In the genomic region with DNA sequence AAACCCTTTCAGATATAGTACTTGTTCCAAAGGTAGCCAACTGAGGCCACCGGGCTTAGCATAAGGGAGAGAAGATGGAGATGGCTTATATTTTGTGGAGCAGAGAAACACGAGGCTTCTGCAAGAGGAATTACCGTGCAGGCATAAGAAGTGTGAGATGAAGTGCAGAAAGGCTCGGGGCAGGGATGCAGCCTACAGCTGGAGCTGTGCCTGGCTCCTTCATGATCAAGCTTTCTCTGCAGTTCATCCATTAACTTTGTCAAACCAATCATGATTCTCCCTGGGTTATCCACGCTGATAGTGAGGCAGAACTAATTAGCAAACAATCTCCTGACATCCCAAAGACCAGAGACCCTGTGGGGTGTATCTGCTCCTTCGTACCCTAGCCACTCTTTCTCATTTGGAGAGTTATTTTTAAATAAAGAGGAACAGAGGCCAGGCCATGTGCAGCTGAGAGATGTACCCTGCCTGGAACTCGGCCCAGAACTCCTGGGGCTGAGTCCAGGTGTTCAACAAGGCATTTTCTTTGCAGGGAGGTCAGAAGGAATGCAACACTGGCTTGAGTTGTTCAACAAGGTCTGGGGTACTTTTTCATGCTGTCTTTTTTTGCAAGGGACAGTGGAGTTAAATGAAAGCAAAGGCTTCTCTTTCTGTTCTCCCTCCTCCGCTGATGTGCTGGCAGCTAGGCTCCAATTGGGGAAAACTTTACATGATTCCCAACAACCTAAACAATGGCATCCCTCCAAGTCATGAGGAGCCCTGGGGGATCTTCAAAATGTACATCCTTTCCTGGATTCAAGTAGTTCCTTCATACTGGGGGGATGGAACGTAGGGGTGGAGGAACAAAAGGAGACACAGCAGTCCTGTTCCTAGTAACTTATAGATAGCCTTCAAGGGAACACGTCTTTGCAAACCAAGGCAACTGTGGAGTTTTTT, we compare ENCODE assay signal across 9 mouse cellular contexts.
A peak's percentile ranks its signal among the peaks of the same experiment; 100 is the strongest.
DNase-seq lines count a peak whose midpoint lies in the region; ATAC-seq lines count a peak whose summit lies in the region.
"Had no signal": no experiment of that assay in that cellular context is flagged by ENCODE, and none has a peak within 500 bp of the region (broad histone marks: within the 10 kb centered on the region; RNA-seq: fewer than 3 reads in every experiment).

No protein-coding gene starts in this region.

- peak overlapping the region; percentile 30 to 50; a peak in 2 of 4 replicates for H3K27ac ChIP-seq in heart, embryonic 14.5 days (replicated peaks in 1 of 2; ENCODE audit: control insufficient read depth in 1 of 2, insufficient read depth in 1 of 2, low read depth in 2 of 2, low read length in 2 of 2)
- H3K27ac ChIP-seq in limb, embryonic 11.5 days (replicated peaks; ENCODE audit: low read depth, low read length) = no peak overlapping the region
- no peak overlapping the region for H3K27ac ChIP-seq in forebrain, embryonic 14.5 days (ENCODE audit: low read depth, low read length)
- H3K27ac ChIP-seq: liver, embryonic 13.5 days had no signal

- H3K4me3 ChIP-seq in heart, embryonic 14.5 days (ENCODE audit: control insufficient read depth in 1 of 2, insufficient read depth in 1 of 2, low read depth in 1 of 2, low read length in 2 of 2) = no peak overlapping the region
- H3K4me3 ChIP-seq in limb, embryonic 11.5 days (ENCODE audit: low read depth, low read length) = no peak overlapping the region
- no peak overlapping the region for H3K4me3 ChIP-seq in forebrain, embryonic 14.5 days (ENCODE audit: low read depth, low read length)
- H3K4me3 ChIP-seq: liver, embryonic 13.5 days; megakaryocyte, embryonic 14.5 days had no signal

- peaks cover 12 to 15% of the 10 kb centered on the region in 2 experiments for H3K4me1 ChIP-seq in heart, embryonic 14.5 days (ENCODE audit: control insufficient read depth in 2 of 2, insufficient read depth in 2 of 2, low read length in 2 of 2)
- H3K4me1 ChIP-seq in limb, embryonic 11.5 days (ENCODE audit: control insufficient read depth, insufficient read depth, low read length) = no peaks in the 10 kb centered on the region; the same call in 1 of the 2 replicates
- no peaks in the 10 kb centered on the region for H3K4me1 ChIP-seq in forebrain, embryonic 14.5 days (ENCODE audit: control insufficient read depth, insufficient read depth, low read length)
- H3K4me1 ChIP-seq: liver, embryonic 13.5 days had no signal

- peak; percentile 39; the same call in 1 of the 2 replicates for ATAC-seq in heart, embryonic 14.5 days (ENCODE audit: insufficient number of reproducible peaks, insufficient read depth, low FRiP score, low read depth)
- ATAC-seq in limb, embryonic 11.5 days (ENCODE audit: insufficient number of reproducible peaks, low FRiP score, low TSS enrichment, low read depth) = peak; percentile 54; the same call in 1 of the 2 replicates
- no peak for ATAC-seq in forebrain, embryonic 14.5 days

- H3K36me3 ChIP-seq in heart, embryonic 14.5 days (ENCODE audit: control insufficient read depth, insufficient read depth, low read length) = no peaks in the 10 kb centered on the region
- H3K36me3 ChIP-seq in limb, embryonic 11.5 days (ENCODE audit: control insufficient read depth, insufficient read depth, low read length) = no peaks in the 10 kb centered on the region
- H3K36me3 ChIP-seq in forebrain, embryonic 14.5 days (ENCODE audit: control insufficient read depth, insufficient read depth, low read length) = no peaks in the 10 kb centered on the region
- H3K36me3 ChIP-seq: liver, embryonic 13.5 days had no signal

- no peaks in the 10 kb centered on the region for H3K9me3 ChIP-seq in heart, embryonic 14.5 days (ENCODE audit: control insufficient read depth, low read length)
- H3K9me3 ChIP-seq in limb, embryonic 11.5 days (ENCODE audit: control insufficient read depth, low read length) = no peaks in the 10 kb centered on the region
- no peaks in the 10 kb centered on the region for H3K9me3 ChIP-seq in forebrain, embryonic 14.5 days (replicated peaks; ENCODE audit: control insufficient read depth, low read length)
- H3K9me3 ChIP-seq: liver, embryonic 13.5 days; megakaryocyte, embryonic 14.5 days had no signal

- peak; percentile 4 to 5 for DNase-seq in kidney, adult 8-10 months
- no peak for DNase-seq in kidney, postnatal 14 days
- DNase-seq in forelimb bud, embryonic 11.5 days (ENCODE audit: low read depth, low spot score) = peak; percentile 51
- DNase-seq in limb, embryonic 11.5 days (ENCODE audit: low spot score) = peak; percentile 32
- DNase-seq in cerebellum, postnatal 4 days (ENCODE audit: low spot score in 2 of 2) = no peak
- no peak for DNase-seq in forebrain, embryonic 14.5 days (ENCODE audit: low spot score)
- DNase-seq: liver, embryonic 13.5 days had no signal

- WGBS in heart, embryonic 14.5 days = 37% methylated on average over 10 of the region's 10 CpGs
- 59% methylated on average over 10 of the region's 10 CpGs for WGBS in limb, embryonic 11.5 days
- 64% methylated on average over 10 of the region's 10 CpGs for WGBS in forebrain, embryonic 14.5 days

- 0 out of 2 replicates have a peak overlapping the region, but pooled peaks have one; percentile 1 for H3K4me2 ChIP-seq in heart, embryonic 14.5 days (ENCODE audit: low read length)
- no peak overlapping the region for H3K4me2 ChIP-seq in limb, embryonic 11.5 days (ENCODE audit: low read depth, severe bottlenecking)
- no peak overlapping the region for H3K4me2 ChIP-seq in forebrain, embryonic 14.5 days (ENCODE audit: low read length)
- H3K4me2 ChIP-seq: liver, embryonic 13.5 days had no signal

- no peaks in the 10 kb centered on the region for H3K27me3 ChIP-seq in heart, embryonic 14.5 days (ENCODE audit: control insufficient read depth, insufficient read depth, low read length)
- no peaks in the 10 kb centered on the region for H3K27me3 ChIP-seq in limb, embryonic 11.5 days (ENCODE audit: control insufficient read depth, insufficient read depth, low read length)
- no peaks in the 10 kb centered on the region for H3K27me3 ChIP-seq in forebrain, embryonic 14.5 days (replicated peaks; ENCODE audit: control insufficient read depth, insufficient read depth, low read length)
- H3K27me3 ChIP-seq: liver, embryonic 13.5 days; megakaryocyte, embryonic 14.5 days had no signal

- H3K9ac ChIP-seq in heart, embryonic 14.5 days (ENCODE audit: low read length) = no peak overlapping the region
- H3K9ac ChIP-seq in limb, embryonic 11.5 days (ENCODE audit: low read length) = no peak overlapping the region
- no peak overlapping the region for H3K9ac ChIP-seq in forebrain, embryonic 14.5 days (ENCODE audit: low read length)
- H3K9ac ChIP-seq: liver, embryonic 13.5 days had no signal

Comparison
In these comparisons a context has a peak if more than half of its experiments do, and no peak if none do; other contexts are left out.
1. DNase-seq: peak in kidney, adult 8-10 months (2 of 2), forelimb bud, embryonic 11.5 days (single experiment) and limb, embryonic 11.5 days (single experiment); none in kidney, postnatal 14 days (single experiment), cerebellum, postnatal 4 days (0 of 2) and forebrain, embryonic 14.5 days (single experiment).
2. H3K27ac ChIP-seq: peak in heart, embryonic 14.5 days (2 of 2); none in limb, embryonic 11.5 days (single experiment) and forebrain, embryonic 14.5 days (single experiment).